Mouse (Mus musculus) midbrain, embryonic 11.5 days (tissue): ENCODE measurements around the gene Sash1. TPM values are rescaled to one million over a fixed set of nuclear protein-coding genes. Genes with fewer than 3 reads are reported as not detected.

Experiments used
- ATAC-seq: fragments of 200-750 bp; cut with Nextera tagmentation; 2 replicates; pipeline ENCODE4 v1.8.0; 2017; ENCODE audit warnings: moderate TSS enrichment, moderate library complexity; ENCODE audit not compliant: low FRiP score
- DNase-seq: peaks from one replicate; pipeline ENCODE4 v3.0.0; 2015; ENCODE audit warnings: low spot score; ENCODE audit errors: missing footprints
- H3K27ac ChIP-seq: fragments of 300-500 bp; sonication (generic); 2 replicates; pipeline ENCODE4 v1.5.1; 2014; ENCODE audit warnings: low read depth, low read length
- H3K27me3 ChIP-seq: fragments of 300-500 bp; sonication (generic); 2 replicates; pipeline ENCODE4 v1.6.1; 2014; ENCODE audit warnings: mild to moderate bottlenecking, low read length, moderate library complexity, mixed read lengths; ENCODE audit not compliant: control insufficient read depth, insufficient read depth
- H3K36me3 ChIP-seq: fragments of 300-500 bp; sonication (generic); 2 replicates; pipeline ENCODE4 v1.6.1; 2014; ENCODE audit warnings: mild to moderate bottlenecking, low read length, moderate library complexity, mixed read lengths; ENCODE audit not compliant: control insufficient read depth, insufficient read depth
- H3K4me1 ChIP-seq: fragments of 300-500 bp; sonication (generic); 2 replicates; pipeline ENCODE4 v1.6.1; 2014; ENCODE audit warnings: low read length; ENCODE audit not compliant: control insufficient read depth, insufficient read depth
- H3K4me2 ChIP-seq: fragments of 300-500 bp; sonication (generic); 2 replicates; pipeline ENCODE4 v1.6.1; 2014; ENCODE audit warnings: mild to moderate bottlenecking, moderate library complexity
- H3K4me3 ChIP-seq: fragments of 300-500 bp; sonication (generic); 2 replicates; pipeline ENCODE4 v1.5.1; 2014; ENCODE audit warnings: low read depth, low read length
- H3K9ac ChIP-seq: fragments of 300-500 bp; sonication (generic); 2 replicates; pipeline ENCODE4 v1.6.1; 2014; ENCODE audit warnings: low read length
- H3K9me3 ChIP-seq: fragments of 300-500 bp; sonication (generic); 2 replicates; pipeline ENCODE4 v1.6.1; 2016; ENCODE audit warnings: low read length; ENCODE audit not compliant: control insufficient read depth
- WGBS: fragments of 180-500 bp; shearing (Covaris S2); extraction: QIAGEN DNeasy Blood & Tissue Kit; methylation state at CpG from one replicate; pipeline ENCODE4 v1.1.7; 2014; 5-methylcytosine and 5-hydroxymethylcytosine counted together
- polyA plus RNA-seq: library from polyadenylated mRNA; unstranded; fragments of >200 nt; fragmentation: Nextera tagmentation; extraction: Ambion mirVana; gene quantifications from 2 replicates; pipeline ENCODE4 v1.2.1, GENCODE M21; 2014

Gene Sash1
- polyA plus RNA-seq, 1 experiment from 2014 or later, result 2.9 TPM

DNA sequence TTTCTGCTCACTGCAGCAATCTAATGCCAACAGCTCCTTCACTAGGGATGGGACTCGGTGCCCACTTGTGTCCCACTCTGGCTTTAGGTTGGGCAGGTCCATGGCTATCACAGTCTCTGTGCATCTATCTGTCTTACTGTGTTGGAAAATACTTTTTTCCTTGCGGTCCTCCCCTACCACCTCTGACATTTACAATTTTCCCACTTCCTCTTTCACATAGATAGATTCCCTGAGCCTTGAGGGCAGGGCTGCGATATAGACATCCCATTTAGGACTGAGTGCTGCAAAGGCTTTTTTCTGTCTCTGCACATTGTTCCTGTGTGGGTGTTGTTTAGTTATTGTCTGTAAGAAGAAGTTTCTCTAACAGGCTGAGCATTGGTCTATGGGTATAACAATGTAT, 40.4 kb upstream of the Sash1 start:
- no peak overlapping the region for H3K27ac ChIP-seq
- H3K9ac ChIP-seq, result no peak overlapping the region
- no peak for ATAC-seq

DNA sequence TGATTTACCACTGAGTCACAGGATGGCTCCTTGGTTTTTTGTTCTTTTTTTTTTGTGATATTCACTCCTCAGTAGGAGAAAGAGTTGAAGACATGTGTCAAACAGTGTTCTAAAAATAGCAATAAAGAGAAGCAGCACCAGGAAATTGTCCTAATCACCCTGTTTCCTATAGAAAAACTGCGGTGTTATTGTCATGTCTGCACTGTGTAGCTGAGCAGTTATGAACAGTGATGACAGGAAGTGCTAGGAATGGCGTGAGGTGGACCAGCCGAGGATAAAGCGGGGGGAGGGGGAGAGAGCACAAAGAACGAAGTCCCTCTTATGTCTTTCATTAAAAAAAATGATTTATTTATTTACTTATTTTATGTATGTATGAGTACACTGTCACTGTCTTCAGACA, 39.4 kb upstream of the Sash1 start:
- no peak for ATAC-seq
- H3K27me3 ChIP-seq, result no peaks in the 10 kb centered on the region
- H3K9me3 ChIP-seq, result no peaks in the 10 kb centered on the region
- no peak for DNase-seq
- no peaks in the 10 kb centered on the region for H3K36me3 ChIP-seq
- H3K4me3 ChIP-seq, result no peak overlapping the region
- H3K4me1 ChIP-seq, result peaks cover 10% of the 10 kb centered on the region; the same call in 1 of the 2 replicates
- WGBS, result 82% methylated on average over 5 of the region's 5 CpGs
- no peak overlapping the region for H3K9ac ChIP-seq
- H3K4me2 ChIP-seq, result no peak overlapping the region
- H3K27ac ChIP-seq, result no peak overlapping the region

More for the DNA sequence above, 40.4 kb upstream of the Sash1 start:
- 92% methylated on average over 3 of the region's 3 CpGs for whole genome bisulfite sequencing
- no peak overlapping the region for H3K4me2 ChIP-seq
- H3K27me3 ChIP-seq, result no peaks in the 10 kb centered on the region
- DNase-seq, result no peak
- no peak overlapping the region for H3K4me3 ChIP-seq
- H3K36me3 ChIP-seq, result no peaks in the 10 kb centered on the region
- peaks cover 3% of the 10 kb centered on the region; the same call in 1 of the 2 replicates for H3K4me1 ChIP-seq
- H3K9me3 ChIP-seq, result no peaks in the 10 kb centered on the region

DNA sequence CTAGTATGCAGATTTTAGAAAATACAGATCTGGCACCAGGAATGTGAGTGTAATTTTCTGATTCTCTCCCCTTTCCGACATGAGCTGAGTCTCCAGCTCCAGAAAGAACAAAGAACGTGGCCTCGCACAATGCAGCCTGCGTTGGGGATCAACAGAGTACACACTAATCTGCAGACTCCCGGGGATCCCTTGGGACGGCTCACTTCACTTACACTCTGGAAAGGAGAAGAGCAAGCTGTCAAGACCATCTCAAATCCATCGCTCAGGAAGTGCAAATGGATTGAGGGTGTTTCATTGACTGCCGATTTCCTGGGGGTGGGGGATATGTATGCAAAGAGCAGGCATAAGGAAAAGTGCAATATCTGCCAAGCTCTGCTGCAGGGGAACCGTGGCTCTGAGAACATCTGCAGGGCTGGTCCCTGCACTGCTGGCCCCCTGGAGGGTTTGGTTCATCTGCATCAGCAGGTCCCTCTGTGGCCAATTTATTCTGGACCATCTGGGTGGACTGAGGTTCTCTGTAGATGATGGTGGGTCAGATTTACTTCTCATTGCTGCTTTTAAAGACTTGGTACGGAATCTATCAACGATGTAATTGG, 35.3 kb upstream of the Sash1 start:
- Histone ChIP-seq H3K4me2 (no peak overlapping the region), H3K27ac (peak overlapping the region; percentile 40), H3K4me3 (no peak overlapping the region), H3K27me3 (no peaks in the 10 kb centered on the region), H3K4me1 (peaks cover 10% of the 10 kb centered on the region; the same call in 1 of the 2 replicates), H3K9me3 (no peaks in the 10 kb centered on the region), H3K9ac (peak overlapping the region; percentile 9; the same call in 1 of the 2 replicates), H3K36me3 (no peaks in the 10 kb centered on the region)
- DNase-seq (peak; percentile 88), ATAC-seq (peak; percentile 83)
- 35% methylated on average over 11 of the region's 11 CpGs for WGBS

DNA sequence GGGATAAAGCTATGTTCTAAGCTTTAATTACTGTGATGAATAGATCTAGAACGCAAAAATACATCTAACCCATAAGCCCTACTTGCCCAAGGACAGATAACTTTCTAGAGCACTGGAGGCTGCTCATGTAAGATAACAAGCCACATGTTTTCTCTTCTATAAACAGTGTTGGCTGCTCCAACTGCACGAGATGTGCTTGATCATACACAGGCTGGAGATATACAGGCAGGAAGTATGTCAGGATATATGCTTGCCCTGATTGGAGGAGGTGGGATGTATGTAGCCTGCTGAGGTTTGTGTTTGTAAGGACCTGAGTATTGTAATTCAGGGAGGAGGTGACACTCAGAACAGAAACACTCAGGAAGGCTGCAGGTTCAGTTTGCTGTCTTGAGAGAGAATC, 31.9 kb upstream of the Sash1 start:
- Histone ChIP-seq H3K36me3 (no peaks in the 10 kb centered on the region), H3K27me3 (no peaks in the 10 kb centered on the region), H3K9ac (no peak overlapping the region), H3K4me1 (peaks cover 10% of the 10 kb centered on the region; the same call in 1 of the 2 replicates), H3K9me3 (no peaks in the 10 kb centered on the region), H3K4me3 (no peak overlapping the region), H3K27ac (no peak overlapping the region), H3K4me2 (no peak overlapping the region)
- 87% methylated on average over 2 of the region's 2 CpGs for WGBS
- ATAC-seq, result no peak
- DNase-seq, result no peak

DNA sequence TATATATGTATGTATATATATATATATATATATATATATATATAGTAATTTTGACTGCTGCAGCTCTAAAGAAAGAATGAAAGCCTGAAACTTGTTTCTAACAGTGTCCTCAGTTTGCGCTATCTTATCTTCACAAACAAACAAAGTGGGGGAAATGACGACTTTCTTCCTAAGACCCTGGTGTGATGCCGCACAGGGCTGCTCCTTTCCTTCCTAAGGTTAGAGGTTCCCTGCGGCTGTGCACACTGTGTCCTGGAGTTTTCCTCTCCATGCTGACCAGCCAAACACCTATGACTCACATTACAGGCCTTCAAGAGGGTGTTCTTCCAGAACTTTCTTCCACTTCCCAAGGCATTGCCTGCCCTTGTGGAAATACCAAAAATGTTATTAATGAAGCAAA, 31.5 kb upstream of the Sash1 start:
- Histone ChIP-seq H3K9me3 (no peaks in the 10 kb centered on the region), H3K27me3 (no peaks in the 10 kb centered on the region), H3K4me2 (no peak overlapping the region), H3K4me3 (no peak overlapping the region), H3K27ac (no peak overlapping the region), H3K9ac (no peak overlapping the region), H3K4me1 (peaks cover 10% of the 10 kb centered on the region; the same call in 1 of the 2 replicates), H3K36me3 (no peaks in the 10 kb centered on the region)
- ATAC-seq, result no peak
- 80% methylated on average over 4 of the region's 4 CpGs for WGBS
- no peak for DNase-seq

DNA sequence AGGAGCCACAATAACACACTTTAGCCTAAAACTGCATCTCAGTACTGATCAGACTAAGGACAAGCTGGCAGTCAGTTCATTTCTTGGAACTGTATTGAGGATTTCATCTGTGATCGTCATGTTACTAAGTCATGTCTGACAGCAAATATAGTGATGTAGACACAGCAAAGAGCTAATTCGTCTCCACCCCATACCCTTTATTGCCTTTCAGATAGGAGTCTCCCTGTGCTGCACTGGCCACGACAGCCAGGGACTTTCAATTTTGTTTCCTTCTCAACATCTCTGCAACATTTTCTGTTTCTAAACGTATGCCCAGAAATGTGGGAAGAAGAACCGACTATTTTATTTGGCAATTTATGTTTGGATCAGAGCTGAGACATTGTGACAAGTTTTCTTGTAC, 29.9 kb upstream of the Sash1 start:
- Histone ChIP-seq H3K9ac (no peak overlapping the region), H3K27ac (no peak overlapping the region), H3K4me2 (no peak overlapping the region), H3K4me1 (peaks cover 1% of the 10 kb centered on the region; the same call in 1 of the 2 replicates), H3K9me3 (no peaks in the 10 kb centered on the region), H3K27me3 (no peaks in the 10 kb centered on the region), H3K36me3 (no peaks in the 10 kb centered on the region), H3K4me3 (no peak overlapping the region)
- DNase-seq (no peak), ATAC-seq (no peak)
- WGBS, result 79% methylated on average over 5 of the region's 5 CpGs

DNA sequence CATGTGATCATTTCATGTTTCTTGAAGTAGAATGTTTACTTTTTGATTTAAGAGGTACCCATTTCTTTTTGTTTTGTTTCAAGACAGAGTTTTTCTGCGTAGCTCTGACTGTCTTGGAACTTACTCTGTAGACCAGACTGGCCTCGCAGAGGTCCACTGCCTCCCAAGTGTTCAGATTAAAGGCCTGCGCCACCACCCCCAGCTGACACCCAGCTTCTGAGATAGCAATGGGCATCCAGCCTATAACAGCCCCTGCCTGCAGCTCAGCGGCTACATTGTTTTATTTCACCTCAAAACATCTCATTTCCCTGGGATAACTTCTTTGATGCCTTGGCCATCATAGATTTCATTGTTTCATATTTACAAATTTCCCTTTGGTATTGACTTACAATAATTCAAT, 28.0 kb upstream of the Sash1 start:
- no peak for DNase-seq
- no peaks in the 10 kb centered on the region for H3K4me1 ChIP-seq
- no peaks in the 10 kb centered on the region for H3K9me3 ChIP-seq
- no peak overlapping the region for H3K9ac ChIP-seq
- H3K4me3 ChIP-seq, result no peak overlapping the region
- ATAC-seq, result no peak
- H3K27ac ChIP-seq, result no peak overlapping the region
- no peaks in the 10 kb centered on the region for H3K27me3 ChIP-seq
- no peaks in the 10 kb centered on the region for H3K36me3 ChIP-seq
- no peak overlapping the region for H3K4me2 ChIP-seq
- 74% methylated on average over 4 of the region's 4 CpGs for WGBS

DNA sequence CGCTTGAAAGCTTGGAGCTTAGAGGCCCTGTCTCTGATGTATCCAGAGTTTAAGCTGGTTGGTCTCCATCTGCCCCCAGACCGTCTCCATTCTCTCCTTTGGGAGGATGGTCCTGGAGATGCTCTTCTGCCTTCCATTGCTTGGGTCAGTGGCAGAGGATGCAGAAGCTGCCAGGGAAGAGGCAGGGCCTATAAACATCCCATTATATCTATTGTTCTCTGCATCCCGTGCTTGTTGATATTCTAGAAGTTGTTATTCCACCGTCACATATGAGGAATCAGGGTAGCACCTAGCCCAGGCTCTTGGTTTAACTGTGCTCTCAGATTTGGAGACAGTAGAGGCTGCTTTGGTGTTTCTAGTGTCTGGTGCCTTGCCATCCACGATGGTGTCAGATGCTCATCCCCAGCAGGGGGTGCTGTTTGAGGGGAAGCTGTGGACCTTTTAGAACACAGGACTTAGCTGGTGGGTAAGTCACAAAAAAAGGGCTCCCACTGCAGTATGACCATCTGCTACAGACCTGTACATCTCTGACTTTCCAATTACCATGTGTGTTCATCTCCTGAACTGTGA, 26.9 kb upstream of the Sash1 start:
- DNase-seq (no peak), ATAC-seq (no peak)
- no peak overlapping the region for H3K9ac ChIP-seq
- H3K36me3 ChIP-seq, result no peaks in the 10 kb centered on the region
- no peaks in the 10 kb centered on the region for H3K4me1 ChIP-seq
- H3K9me3 ChIP-seq, result no peaks in the 10 kb centered on the region
- H3K4me3 ChIP-seq, result no peak overlapping the region
- H3K4me2 ChIP-seq, result no peak overlapping the region
- 84% methylated on average over 5 of the region's 5 CpGs for WGBS
- H3K27me3 ChIP-seq, result no peaks in the 10 kb centered on the region
- H3K27ac ChIP-seq, result no peak overlapping the region

DNA sequence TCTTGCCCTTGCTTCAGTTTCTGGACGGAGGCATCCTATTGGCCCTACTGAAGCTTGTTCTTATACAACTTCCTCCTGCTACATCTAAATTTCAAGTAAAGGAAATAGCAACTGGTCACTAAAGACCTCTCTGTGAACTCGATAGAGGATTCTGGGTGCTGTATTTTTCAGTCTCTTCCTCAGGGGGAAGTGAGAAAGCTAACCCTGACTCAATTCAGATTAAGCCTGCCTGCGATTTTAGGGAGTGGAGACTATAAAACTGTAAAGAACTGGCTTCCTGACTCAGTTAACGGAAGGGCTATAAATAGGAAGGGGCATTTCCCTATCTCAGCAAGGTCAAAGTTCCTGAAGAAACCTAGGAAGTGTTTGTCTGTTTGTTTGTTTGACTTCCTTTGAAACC, 26.3 kb upstream of the Sash1 start:
- H3K9ac ChIP-seq, result no peak overlapping the region
- H3K9me3 ChIP-seq, result no peaks in the 10 kb centered on the region
- ATAC-seq (no peak), DNase-seq (no peak)
- no peak overlapping the region for H3K4me3 ChIP-seq
- no peak overlapping the region for H3K27ac ChIP-seq
- H3K4me1 ChIP-seq, result no peaks in the 10 kb centered on the region
- WGBS, result 90% methylated on average over 4 of the region's 4 CpGs
- no peaks in the 10 kb centered on the region for H3K27me3 ChIP-seq
- no peaks in the 10 kb centered on the region for H3K36me3 ChIP-seq
- H3K4me2 ChIP-seq, result no peak overlapping the region
